Mouse (Mus musculus): ENCODE results near the gene 1700013G24Rik. TPM values are rescaled to one million over a fixed set of nuclear protein-coding genes. Genes with fewer than 3 reads are reported as not detected.

The 1700013G24Rik gene
- total and polyA plus RNA-seq, 2 experiments from 2014 or later, result not detected

- no peaks in the 10 kb centered on the region for H3K4me1 ChIP-seq (ENCODE audit: insufficient read depth, low read length)
- H3K27me3 ChIP-seq (ENCODE audit: insufficient read depth, low read length), result no peaks in the 10 kb centered on the region
- DNase-seq (ENCODE audit: low spot score), result no peak
- 88% methylated on average over 5 of the region's 5 CpGs for WGBS
- H3K36me3 ChIP-seq (ENCODE audit: insufficient read depth, low read length), result no peaks in the 10 kb centered on the region
- H3K9me3 ChIP-seq (ENCODE audit: low read length), result no peaks in the 10 kb centered on the region
- H3K4me3 ChIP-seq (ENCODE audit: low read length), result no peak overlapping the region
- no peak overlapping the region for H3K27ac ChIP-seq
- TF ChIP-seq CTCF (IDR thresholded peaks at IDR 0.05; ENCODE audit: low read depth), result no peak
- no peak for ATAC-seq
- no peak overlapping the region for H3K9ac ChIP-seq (replicated peaks; ENCODE audit: low read length)
- no peak overlapping the region for H3K4me2 ChIP-seq (ENCODE audit: low read depth, low read length)
Measured at GRCm38 (mm10) chr4:137500953-137501352, 47.9 kb downstream of the 1700013G24Rik start.

GRCm38 (mm10) chr4:137502183-137502582 is 49.1 kb downstream of the 1700013G24Rik start:
- H3K9ac ChIP-seq (replicated peaks; ENCODE audit: low read length), result no peak overlapping the region
- H3K4me3 ChIP-seq (ENCODE audit: low read length), result no peak overlapping the region
- H3K4me1 ChIP-seq (ENCODE audit: insufficient read depth, low read length), result no peaks in the 10 kb centered on the region
- no peak for DNase-seq (ENCODE audit: low spot score)
- no peak overlapping the region for H3K27ac ChIP-seq
- ATAC-seq, result no peak
- no peaks in the 10 kb centered on the region for H3K9me3 ChIP-seq (ENCODE audit: low read length)
- H3K36me3 ChIP-seq (ENCODE audit: insufficient read depth, low read length), result no peaks in the 10 kb centered on the region
- no peak for TF ChIP-seq CTCF (IDR thresholded peaks at IDR 0.05; ENCODE audit: low read depth)
- H3K4me2 ChIP-seq (ENCODE audit: low read depth, low read length), result no peak overlapping the region
- no peaks in the 10 kb centered on the region for H3K27me3 ChIP-seq (ENCODE audit: insufficient read depth, low read length)
- WGBS, result 85% methylated on average over 10 of the region's 10 CpGs

- WGBS, result 61% methylated on average over 7 of the region's 7 CpGs
- H3K9me3 ChIP-seq (ENCODE audit: low read length), result no peaks in the 10 kb centered on the region
Measured at GRCm38 (mm10) chr4:137502801-137503200, 49.7 kb downstream of the 1700013G24Rik start.

GRCm38 (mm10) chr4:137503509-137503971 is 50.5 kb downstream of the 1700013G24Rik start:
- Histone ChIP-seq H3K27ac (no peak overlapping the region), H3K9ac (replicated peaks; ENCODE audit: low read length) (no peak overlapping the region), H3K9me3 (ENCODE audit: low read length) (no peaks in the 10 kb centered on the region), H3K4me3 (ENCODE audit: low read length) (no peak overlapping the region), H3K36me3 (ENCODE audit: insufficient read depth, low read length) (no peaks in the 10 kb centered on the region), H3K27me3 (ENCODE audit: insufficient read depth, low read length) (no peaks in the 10 kb centered on the region), H3K4me1 (ENCODE audit: insufficient read depth, low read length) (no peaks in the 10 kb centered on the region), H3K4me2 (ENCODE audit: low read depth, low read length) (no peak overlapping the region)
- WGBS, result 68% methylated on average over 6 of the region's 6 CpGs
- no peak for TF ChIP-seq CTCF (IDR thresholded peaks at IDR 0.05; ENCODE audit: low read depth)
- no peak for ATAC-seq
- no peak for DNase-seq (ENCODE audit: low spot score)

More at GRCm38 (mm10) chr4:137502801-137503200, 49.7 kb downstream of the 1700013G24Rik start:
- ATAC-seq (no peak), DNase-seq (ENCODE audit: low spot score) (no peak)
- Histone ChIP-seq H3K27me3 (ENCODE audit: insufficient read depth, low read length) (no peaks in the 10 kb centered on the region), H3K36me3 (ENCODE audit: insufficient read depth, low read length) (no peaks in the 10 kb centered on the region), H3K4me1 (ENCODE audit: insufficient read depth, low read length) (no peaks in the 10 kb centered on the region), H3K9ac (replicated peaks; ENCODE audit: low read length) (no peak overlapping the region), H3K27ac (no peak overlapping the region), H3K4me2 (ENCODE audit: low read depth, low read length) (no peak overlapping the region), H3K4me3 (ENCODE audit: low read length) (no peak overlapping the region)
- TF ChIP-seq CTCF (IDR thresholded peaks at IDR 0.05; ENCODE audit: low read depth), result no peak

Other genes with a start within 250 kb of the 1700013G24Rik start
- gene Wnt4, start 175.8 kb upstream of the 1700013G24Rik start, total RNA-seq (2014; rRNA removed), result 3.1 and 3.8 TPM in 2 replicates
- gene Wnt4, start 175.8 kb upstream of the 1700013G24Rik start, polyA plus RNA-seq (2015; fragmentation: Nextera tagmentation; extraction: Ambion mirVana), result 3.2 and 3.4 TPM in 2 replicates
- 394 and 490 TPM in 2 replicates for gene Cdc42, start 95.6 kb upstream of the 1700013G24Rik start, total RNA-seq (2014; rRNA removed)
- 1,008 and 1,049 TPM in 2 replicates for gene Cdc42, start 95.6 kb upstream of the 1700013G24Rik start, polyA plus RNA-seq (2015; fragmentation: Nextera tagmentation; extraction: Ambion mirVana)
- gene Cela3a, start 43.5 kb upstream of the 1700013G24Rik start, total RNA-seq (2014; rRNA removed), result not detected in 2 replicates
- not detected in 2 replicates for gene Cela3a, start 43.5 kb upstream of the 1700013G24Rik start, polyA plus RNA-seq (2015; fragmentation: Nextera tagmentation; extraction: Ambion mirVana)
- gene Cela3b, start 22.7 kb upstream of the 1700013G24Rik start, total RNA-seq (2014; rRNA removed), result not detected in 2 replicates
- not detected in 2 replicates for gene Cela3b, start 22.7 kb upstream of the 1700013G24Rik start, polyA plus RNA-seq (2015; fragmentation: Nextera tagmentation; extraction: Ambion mirVana)
- 37.8 and 39.2 TPM in 2 replicates for gene Hspg2, start 15.5 kb downstream of the 1700013G24Rik start, total RNA-seq (2014; rRNA removed)
- gene Hspg2, start 15.5 kb downstream of the 1700013G24Rik start, polyA plus RNA-seq (2015; fragmentation: Nextera tagmentation; extraction: Ambion mirVana), result 3.5 and 3.7 TPM in 2 replicates
- gene Ldlrad2, start 121.3 kb downstream of the 1700013G24Rik start, total RNA-seq (2014; rRNA removed), result not detected in 2 replicates
- 0.40 TPM in 1 of 2 replicates, not detected in the other for gene Ldlrad2, start 121.3 kb downstream of the 1700013G24Rik start, polyA plus RNA-seq (2015; fragmentation: Nextera tagmentation; extraction: Ambion mirVana)
- 61.8 and 63.8 TPM in 2 replicates for gene Usp48, start 140.5 kb downstream of the 1700013G24Rik start, total RNA-seq (2014; rRNA removed)
- gene Usp48, start 140.5 kb downstream of the 1700013G24Rik start, polyA plus RNA-seq (2015; fragmentation: Nextera tagmentation; extraction: Ambion mirVana), result 43.9 and 45.6 TPM in 2 replicates
- 277 and 282 TPM in 2 replicates for gene Rap1gap, start 211.4 kb downstream of the 1700013G24Rik start, total RNA-seq (2014; rRNA removed)
- gene Rap1gap, start 211.4 kb downstream of the 1700013G24Rik start, polyA plus RNA-seq (2015; fragmentation: Nextera tagmentation; extraction: Ambion mirVana), result 105 and 110 TPM in 2 replicates

Measured in hindbrain, postnatal 0 days (tissue).